Mouse (Mus musculus) kidney, adult 18-20 months (tissue): ENCODE data around the gene Pdlim4.
"Not testable (repeated sequence)": the region's sequence is repeated elsewhere in the genome, so short reads cannot be mapped to it uniquely, and the experiment has no call there.

Source experiments
- DNase-seq: peaks from one replicate; pipeline ENCODE4 v3.0.0; 2021

Gene Pdlim4

GRCm38 (mm10) chr11:54012961-54013360 is 55.9 kb downstream of the Pdlim4 start:
- peak; percentile 42 for DNase-seq

GRCm38 (mm10) chr11:54011255-54011654 is 57.6 kb downstream of the Pdlim4 start:
- no peak for DNase-seq

- no peak for DNase-seq
Observed at GRCm38 (mm10) chr11:54008416-54008920, 60.3 kb downstream of the Pdlim4 start.

GRCm38 (mm10) chr11:54007717-54008116 is 61.1 kb downstream of the Pdlim4 start:
- no peak for DNase-seq

- peak; percentile 87 for DNase-seq
Observed at GRCm38 (mm10) chr11:54006901-54007300, 61.9 kb downstream of the Pdlim4 start.

GRCm38 (mm10) chr11:54006362-54006761 is 62.5 kb downstream of the Pdlim4 start:
- not testable (repeated sequence) for DNase-seq
